Mouse (Mus musculus) C2C12 (cell line): Measurements from ENCODE around the gene Ogg1.

Source experiments
- CTCF ChIP-seq: IDR thresholded peaks from one replicate; pipeline ENCODE4 v1.5.1; 2011; ENCODE audit not compliant: control insufficient read depth, insufficient read depth, insufficient read length
- MAX ChIP-seq: IDR thresholded peaks from one replicate; pipeline ENCODE4 v1.6.1; 2011; ENCODE audit warnings: mild to moderate bottlenecking, control low read depth

DNA sequence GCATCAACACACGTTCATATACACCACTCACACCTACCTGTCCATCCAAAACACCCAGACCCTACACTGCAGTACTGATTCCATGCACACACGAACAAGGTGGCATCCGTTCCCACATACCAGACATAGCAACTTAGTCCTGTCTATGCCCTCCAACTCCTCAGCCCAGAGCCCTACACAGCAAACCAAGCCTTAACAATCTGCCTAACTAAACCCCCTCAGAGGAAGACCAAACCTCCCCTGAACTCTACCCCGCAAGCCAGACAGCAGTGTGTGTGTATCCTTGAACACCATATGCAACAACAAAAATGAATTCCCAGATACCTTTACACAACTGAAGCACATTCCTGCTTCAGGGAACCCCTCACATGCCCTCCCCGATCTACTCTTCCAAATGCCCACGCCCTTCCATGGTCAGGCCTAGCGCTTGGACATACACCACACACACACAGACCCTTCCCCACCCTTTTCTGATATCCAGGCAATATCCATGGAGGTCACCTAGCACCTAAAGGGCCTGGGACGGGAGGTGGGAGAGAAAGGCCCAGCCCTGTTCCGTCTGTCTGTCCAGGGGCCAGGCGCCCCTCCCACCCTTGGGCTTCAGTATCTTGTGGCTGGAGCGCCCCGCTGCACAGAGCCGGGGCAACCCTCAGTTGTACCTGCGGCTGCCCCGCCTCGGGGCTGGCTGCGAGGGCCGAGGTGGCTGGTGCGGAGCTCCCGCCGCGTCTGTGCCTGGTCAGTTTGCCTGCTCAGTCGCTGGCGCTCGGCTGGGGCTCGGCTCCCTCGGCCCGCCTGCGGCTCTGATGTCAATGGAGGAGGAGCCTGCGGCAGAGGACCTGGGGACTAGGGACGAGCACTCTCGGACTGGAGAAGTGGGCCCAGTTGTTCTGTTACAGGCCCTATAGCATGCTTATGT, 16.7 kb downstream of the Ogg1 start, which contains the start of gene Camk1:
- no peak for TF ChIP-seq MAX
- no peak for TF ChIP-seq CTCF
